Mouse (Mus musculus): Measurements from ENCODE around the gene Emilin2.

DNA sequence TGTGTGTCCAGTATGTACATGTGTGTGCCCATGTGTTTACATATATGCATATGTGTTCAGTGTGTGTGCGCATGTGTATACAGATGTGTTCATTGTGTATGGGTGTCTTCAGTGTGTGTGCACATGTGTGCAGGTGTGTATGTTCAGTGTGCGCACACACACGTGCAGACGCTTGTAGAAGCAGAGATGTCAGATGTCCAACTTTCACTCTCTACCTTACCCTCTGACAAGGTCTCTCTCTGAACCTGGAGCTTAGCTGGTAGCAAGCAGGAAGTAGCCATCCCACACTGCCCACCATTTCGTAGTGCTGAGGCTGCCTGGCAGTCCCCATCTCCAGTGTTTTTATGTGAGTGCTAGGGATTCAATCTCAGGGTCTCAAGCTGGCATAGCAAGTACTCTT lies 3.5 kb downstream of the Emilin2 start:
- no peak for TF ChIP-seq CTCF (IDR thresholded peaks at IDR 0.05; ENCODE audit: low read depth, low read length)
- no peak for TF ChIP-seq POLR2A (IDR thresholded peaks at IDR 0.05; ENCODE audit: insufficient read depth, low read length)
